Mouse (Mus musculus) v-Abl transformed pro-B cells (cell line): ENCODE data around the gene Olfr796.

Experiments used
- in situ Hi-C, 2 experiments: fragments of 400-800 bp; cut with MboI; formaldehyde crosslinking; loops; one replicate each; pipeline ENCODE4 v1.15.1; 2025; ENCODE audit not compliant: unreplicated experiment in 2 of 2

Gene Olfr796

GRCm38 (mm10) chr10:129612470-129612869 lies at the start of gene Olfr796:
Gene Olfr796 (minus strand): TSS chr10:129612570.
- in situ Hi-C loops, result no loop called here

GRCm38 (mm10) chr10:129657394-129657793 lies 45.0 kb upstream of the Olfr796 start, which contains the start of gene Olfr800:
Gene Olfr800 (plus strand): TSS chr10:129657694.
- in situ Hi-C loops, result no loop called here

GRCm38 (mm10) chr10:129651763-129652162 lies 39.4 kb upstream of the Olfr796 start:
- in situ Hi-C loops, result no loop called here

- in situ Hi-C loops, result no loop called here
These were observed 24.8 kb upstream of the Olfr796 start, which contains the start of gene Olfr799 for GRCm38 (mm10) chr10:129637184-129637583. Gene Olfr799 (plus strand): TSS chr10:129637484.

- in situ Hi-C loops, result no loop called here
These were observed 15.5 kb upstream of the Olfr796 start, which contains the start of gene Olfr798 for GRCm38 (mm10) chr10:129627834-129628233. Gene Olfr798 (minus strand): TSS chr10:129627934.

GRCm38 (mm10) chr10:129623251-129623650 lies 10.9 kb upstream of the Olfr796 start:
- in situ Hi-C loops, result no loop called here

GRCm38 (mm10) chr10:129621724-129622123 lies 9.4 kb upstream of the Olfr796 start:
- in situ Hi-C loops, result no loop called here

- in situ Hi-C loops, result no loop called here
These were observed 35.3 kb downstream of the Olfr796 start for GRCm38 (mm10) chr10:129577066-129577465.

GRCm38 (mm10) chr10:129567355-129567754 lies 45.0 kb downstream of the Olfr796 start, which contains the start of gene Olfr794:
Gene Olfr794 (plus strand): TSS chr10:129567655.
- in situ Hi-C loops, result no loop called here
